Mouse (Mus musculus): Measurements from ENCODE around the gene Tfr2. TPM values are rescaled to one million over a fixed set of nuclear protein-coding genes. Genes with fewer than 3 reads are reported as not detected.

Tfr2 gene
- total RNA-seq, 2 experiments from 2014 or later: 44.9 to 61.0 TPM

- ATAC-seq (replicated peaks; ENCODE audit: low FRiP score, poor library complexity, severe bottlenecking): peak; percentile 78
These were observed 1.3 kb downstream of the Tfr2 start for GRCm38 (mm10) chr5:137570691-137571586.

- no peak for ATAC-seq (replicated peaks; ENCODE audit: low FRiP score, poor library complexity, severe bottlenecking)
These were observed 4.8 kb downstream of the Tfr2 start for GRCm38 (mm10) chr5:137574470-137574901.

GRCm38 (mm10) chr5:137580246-137580645, 10.6 kb downstream of the Tfr2 start:
- ATAC-seq (replicated peaks; ENCODE audit: low FRiP score, poor library complexity, severe bottlenecking): no peak

GRCm38 (mm10) chr5:137582702-137583101, 13.1 kb downstream of the Tfr2 start:
- ATAC-seq (replicated peaks; ENCODE audit: low FRiP score, poor library complexity, severe bottlenecking): no peak

GRCm38 (mm10) chr5:137583670-137584169, 14.1 kb downstream of the Tfr2 start:
- no peak for ATAC-seq (replicated peaks; ENCODE audit: low FRiP score, poor library complexity, severe bottlenecking)

- peak; percentile 64; the same call in 1 of the 2 replicates for ATAC-seq (replicated peaks; ENCODE audit: low FRiP score, poor library complexity, severe bottlenecking)
These were observed 15.3 kb downstream of the Tfr2 start for GRCm38 (mm10) chr5:137584976-137585375.

- no peak for ATAC-seq (replicated peaks; ENCODE audit: low FRiP score, poor library complexity, severe bottlenecking)
These were observed 20.9 kb downstream of the Tfr2 start for GRCm38 (mm10) chr5:137590507-137590906.

GRCm38 (mm10) chr5:137595921-137596320, 26.3 kb downstream of the Tfr2 start:
- no peak for ATAC-seq (replicated peaks; ENCODE audit: low FRiP score, poor library complexity, severe bottlenecking)

GRCm38 (mm10) chr5:137596601-137597261, 27.1 kb downstream of the Tfr2 start:
- ATAC-seq (replicated peaks; ENCODE audit: low FRiP score, poor library complexity, severe bottlenecking): no peak

GRCm38 (mm10) chr5:137597625-137598024, 28.0 kb downstream of the Tfr2 start:
- ATAC-seq (replicated peaks; ENCODE audit: low FRiP score, poor library complexity, severe bottlenecking): no peak

- no peak for ATAC-seq (replicated peaks; ENCODE audit: low FRiP score, poor library complexity, severe bottlenecking)
These were observed 28.6 kb downstream of the Tfr2 start for GRCm38 (mm10) chr5:137598100-137598826.

GRCm38 (mm10) chr5:137599600-137599999, 30.0 kb downstream of the Tfr2 start:
- no peak for ATAC-seq (replicated peaks; ENCODE audit: low FRiP score, poor library complexity, severe bottlenecking)

GRCm38 (mm10) chr5:137600281-137600618, 30.6 kb downstream of the Tfr2 start:
- ATAC-seq (replicated peaks; ENCODE audit: low FRiP score, poor library complexity, severe bottlenecking): peak; percentile 35

- ATAC-seq (replicated peaks; ENCODE audit: low FRiP score, poor library complexity, severe bottlenecking): peak; percentile 91
These were observed 31.2 kb downstream of the Tfr2 start, which contains the start of gene Mospd3 for GRCm38 (mm10) chr5:137600619-137601364. TSS of gene Mospd3 (minus strand) at chr5:137601058.

- peak; percentile 9; the same call in 1 of the 2 replicates for ATAC-seq (replicated peaks; ENCODE audit: low FRiP score, poor library complexity, severe bottlenecking)
These were observed 31.7 kb downstream of the Tfr2 start for GRCm38 (mm10) chr5:137601365-137601729.

- no peak for ATAC-seq (replicated peaks; ENCODE audit: low FRiP score, poor library complexity, severe bottlenecking)
These were observed 38.4 kb downstream of the Tfr2 start for GRCm38 (mm10) chr5:137607860-137608653.

GRCm38 (mm10) chr5:137608654-137609190, 39.1 kb downstream of the Tfr2 start:
- ATAC-seq (replicated peaks; ENCODE audit: low FRiP score, poor library complexity, severe bottlenecking): no peak

- no peak for ATAC-seq (replicated peaks; ENCODE audit: low FRiP score, poor library complexity, severe bottlenecking)
These were observed 39.7 kb downstream of the Tfr2 start for GRCm38 (mm10) chr5:137609292-137609691.

All from erythroid progenitor cell, adult 5-6 weeks (primary cell).